Mouse (Mus musculus): ENCODE results near the gene Trove2. TPM values are rescaled to one million over a fixed set of nuclear protein-coding genes. Genes with fewer than 3 reads are reported as not detected.

Trove2 gene
- polyA plus RNA-seq, 1 experiment from 2014 or later: 16.5 TPM

DNA sequence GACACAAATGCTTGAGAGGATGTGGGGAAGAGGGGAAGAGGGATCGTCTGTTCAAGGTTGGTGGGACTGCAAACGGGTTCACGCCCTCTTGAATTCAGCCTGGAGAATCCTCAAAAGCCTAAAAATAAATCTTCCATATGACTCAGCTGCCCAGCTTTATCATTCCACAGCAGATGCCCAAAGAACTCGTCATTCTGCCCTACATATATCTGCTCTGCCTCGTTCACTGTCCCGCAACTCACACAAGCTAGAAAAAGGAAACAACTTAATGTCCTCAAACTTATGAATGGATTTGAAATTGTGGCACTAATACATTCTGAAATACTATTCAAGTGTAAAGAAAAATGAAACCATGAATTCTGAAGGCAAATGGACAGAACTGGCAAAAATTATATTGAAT, 3.0 kb downstream of the Trove2 start:
- in situ Hi-C loops (cut with MboI; ENCODE audit: low pct_unique_long_range_greater_than_20kb): no loop called here
- H3K27me3 ChIP-seq: no peaks in the 10 kb centered on the region
- ChIA-PET CTCF (interaction anchor here (2.1 kb wide), 1 partner anchor 9 kb away, joined by 8 read pairs; no protein-coding TSS in a partner anchor), POLR2A (no interaction called here)
- TF ChIP-seq CTCF (IDR thresholded peaks at IDR 0.05): no peak
- DNase-seq (ENCODE audit: low read depth, low spot score) (no peak), ATAC-seq (no peak)

DNA sequence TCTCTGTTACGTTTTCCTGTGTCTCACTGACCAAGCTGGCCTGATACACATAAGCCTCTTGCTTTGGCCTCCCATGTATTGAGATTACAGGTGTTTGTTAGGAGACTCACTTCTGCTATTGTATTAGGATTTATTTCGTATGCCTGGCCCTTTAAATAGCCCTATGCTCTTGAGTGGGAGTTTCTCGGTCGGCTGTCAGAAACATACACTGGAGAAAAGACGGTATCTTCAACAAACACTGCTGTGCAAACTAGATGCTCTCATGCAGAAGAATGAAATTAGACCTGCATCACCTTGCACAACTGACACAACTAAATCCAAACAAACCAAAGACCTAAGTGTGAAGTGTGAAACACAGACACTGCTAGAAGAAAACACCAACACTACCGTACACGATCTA, 3.8 kb downstream of the Trove2 start:
- TF ChIP-seq CTCF (IDR thresholded peaks at IDR 0.05): no peak
- H3K27me3 ChIP-seq: no peaks in the 10 kb centered on the region
- DNase-seq (ENCODE audit: low read depth, low spot score) (no peak), ATAC-seq (no peak)
- ChIA-PET POLR2A (no interaction called here), CTCF (no interaction called here)
- in situ Hi-C loops (cut with MboI; ENCODE audit: low pct_unique_long_range_greater_than_20kb): no loop called here

DNA sequence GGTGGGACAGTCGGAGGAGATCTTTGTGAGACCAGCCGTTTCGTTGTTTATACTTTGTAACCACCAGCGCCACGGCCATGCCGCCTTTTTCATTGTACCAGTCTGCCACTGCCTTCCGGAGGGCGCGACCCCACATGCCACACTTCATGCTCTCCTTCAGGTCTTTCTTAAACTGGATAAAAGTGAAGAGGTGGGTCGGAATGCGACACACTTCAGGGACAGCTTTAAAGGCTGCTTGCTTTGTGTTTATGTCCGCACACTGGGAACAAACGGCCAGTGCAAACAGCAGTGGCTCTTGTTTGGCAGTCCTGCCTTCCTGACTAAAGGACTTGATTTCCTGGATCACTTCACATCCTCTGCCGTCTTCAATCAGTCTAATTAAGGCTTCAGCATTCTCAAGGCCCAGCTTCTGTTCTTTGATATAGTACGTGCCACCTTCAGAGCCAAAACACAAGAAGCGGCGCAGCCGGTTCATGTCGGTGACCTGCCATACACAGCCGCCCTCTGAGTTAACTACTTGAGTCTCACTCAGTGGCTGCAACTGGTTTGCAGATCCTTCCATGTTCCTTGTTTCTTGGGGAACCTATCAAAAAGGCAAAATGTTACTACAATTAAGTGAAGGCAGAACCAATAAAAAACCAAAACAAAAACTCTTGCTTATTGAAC, 6.3 kb downstream of the Trove2 start:
- in situ Hi-C loops (cut with MboI; ENCODE audit: low pct_unique_long_range_greater_than_20kb): no loop called here
- no peaks in the 10 kb centered on the region for H3K27me3 ChIP-seq
- CTCF ChIA-PET: no interaction called here
- POLR2A ChIA-PET: no interaction called here
- TF ChIP-seq CTCF (IDR thresholded peaks at IDR 0.05): no peak
- DNase-seq (ENCODE audit: low read depth, low spot score) (no peak), ATAC-seq (no peak)

DNA sequence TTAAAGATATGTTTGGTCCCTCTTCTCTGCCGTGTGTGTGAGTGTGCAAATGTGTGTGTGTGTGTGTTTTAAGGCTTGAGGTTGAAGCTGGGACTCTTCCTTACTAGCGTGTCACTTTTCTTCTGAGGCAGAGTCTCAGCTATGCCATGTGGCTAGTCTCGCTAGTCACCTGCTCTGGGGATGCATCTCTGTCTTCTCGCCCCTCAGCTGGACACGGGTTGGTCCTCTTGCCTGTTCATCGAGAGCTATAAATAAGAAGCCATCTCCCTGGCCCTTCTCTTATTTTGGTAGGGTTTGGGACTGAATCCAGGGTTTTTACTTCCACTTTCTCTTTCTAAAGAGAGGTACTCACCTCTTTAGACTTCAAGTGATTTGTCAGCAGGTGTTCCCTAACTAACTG, 10.6 kb downstream of the Trove2 start:
- ATAC-seq: no peak
- POLR2A ChIA-PET: no interaction called here
- TF ChIP-seq CTCF (IDR thresholded peaks at IDR 0.05): no peak
- no peaks in the 10 kb centered on the region for H3K27me3 ChIP-seq
- no peak for DNase-seq (ENCODE audit: low read depth, low spot score)
- CTCF ChIA-PET: interaction anchor here (0.8 to 1.9 kb wide), 3 partner anchors 8 to 26 kb away, joined by 4 to 8 read pairs (median 4); partner anchors contain the start of gene Trove2
- in situ Hi-C loops (cut with MboI; ENCODE audit: low pct_unique_long_range_greater_than_20kb): no loop called here

DNA sequence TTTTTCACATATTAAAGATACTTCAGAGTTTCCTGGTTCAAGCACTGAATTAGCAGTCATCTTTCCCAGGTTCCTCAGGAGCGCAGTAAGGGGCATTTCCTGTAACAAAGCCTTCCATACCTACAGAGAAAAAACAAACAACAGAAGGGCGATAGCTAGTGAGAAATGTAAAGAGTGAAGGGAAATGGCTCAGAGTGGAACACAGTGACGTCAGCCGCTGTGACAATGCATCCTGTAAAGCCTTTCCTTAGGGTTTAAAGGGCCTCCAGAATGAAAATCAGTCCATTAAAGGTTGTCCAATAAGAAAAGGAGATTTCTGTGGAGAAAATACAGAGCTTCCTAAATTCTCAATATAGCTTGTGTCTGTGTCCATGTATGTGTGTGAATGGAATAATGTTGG, 11.1 kb downstream of the Trove2 start:
- in situ Hi-C loops (cut with MboI; ENCODE audit: low pct_unique_long_range_greater_than_20kb): no loop called here
- ATAC-seq: no peak
- no peak for DNase-seq (ENCODE audit: low read depth, low spot score)
- ChIA-PET CTCF (interaction anchor here (0.8 to 1.9 kb wide), 3 partner anchors 9 to 26 kb away, joined by 4 to 8 read pairs (median 4); partner anchors contain the start of gene Trove2), POLR2A (no interaction called here)
- H3K27me3 ChIP-seq: no peaks in the 10 kb centered on the region
- no peak for TF ChIP-seq CTCF (IDR thresholded peaks at IDR 0.05)

DNA sequence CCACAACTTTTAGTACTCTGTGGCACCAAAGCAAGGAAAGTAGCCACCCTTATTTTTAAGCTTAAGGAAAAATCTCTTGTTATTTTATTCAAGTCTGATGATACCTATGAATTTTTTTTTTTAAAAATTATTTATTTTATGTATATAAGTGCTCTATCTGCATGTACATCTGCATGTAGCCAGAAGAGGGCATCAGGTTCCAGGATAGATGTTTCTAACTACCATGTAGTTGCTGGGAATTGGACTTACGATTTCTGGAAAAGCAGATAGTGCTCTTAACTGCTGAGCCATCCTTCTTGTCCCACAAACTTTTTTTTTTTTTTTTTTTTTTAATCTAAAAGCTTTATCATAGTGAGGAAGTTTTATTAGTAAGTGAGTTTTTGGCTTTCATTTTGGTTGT, 12.4 kb downstream of the Trove2 start:
- CTCF ChIA-PET: interaction anchor here (0.7 to 1.9 kb wide), 4 partner anchors 10 to 21 kb away, joined by 3 to 8 read pairs (median 4); no protein-coding TSS in a partner anchor
- no peaks in the 10 kb centered on the region for H3K27me3 ChIP-seq
- no peak for DNase-seq (ENCODE audit: low read depth, low spot score)
- no peak for ATAC-seq
- no peak for TF ChIP-seq CTCF (IDR thresholded peaks at IDR 0.05)
- in situ Hi-C loops (cut with MboI; ENCODE audit: low pct_unique_long_range_greater_than_20kb): no loop called here
- POLR2A ChIA-PET: interaction anchor here (0.6 kb wide), 2 partner anchors 12 to 27 kb away, joined by 3 to 4 read pairs; no protein-coding TSS in a partner anchor

DNA sequence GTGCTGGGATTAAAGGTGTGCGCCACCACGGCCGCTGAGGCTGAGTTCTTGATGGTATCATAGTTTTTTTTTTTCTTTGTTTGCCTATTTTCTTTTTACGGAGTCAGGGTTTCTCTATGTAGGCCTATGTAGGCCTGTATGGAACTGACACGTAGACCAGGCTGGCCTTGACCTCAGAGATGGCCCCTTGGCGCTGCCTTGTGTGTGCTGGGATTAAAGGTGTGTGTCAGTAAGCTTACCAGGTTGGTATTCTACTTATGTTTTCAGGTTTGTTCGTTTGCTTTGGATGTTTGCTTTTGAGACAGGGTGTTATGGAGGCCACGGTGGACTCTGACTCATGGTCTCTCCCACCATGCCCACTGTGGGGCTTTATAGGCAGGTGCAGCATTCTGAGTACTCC, 14.7 kb downstream of the Trove2 start:
- no peaks in the 10 kb centered on the region for H3K27me3 ChIP-seq
- ATAC-seq (no peak), DNase-seq (ENCODE audit: low read depth, low spot score) (no peak)
- in situ Hi-C loops (cut with MboI; ENCODE audit: low pct_unique_long_range_greater_than_20kb): no loop called here
- CTCF ChIA-PET: no interaction called here
- POLR2A ChIA-PET: no interaction called here
- no peak for TF ChIP-seq CTCF (IDR thresholded peaks at IDR 0.05)

DNA sequence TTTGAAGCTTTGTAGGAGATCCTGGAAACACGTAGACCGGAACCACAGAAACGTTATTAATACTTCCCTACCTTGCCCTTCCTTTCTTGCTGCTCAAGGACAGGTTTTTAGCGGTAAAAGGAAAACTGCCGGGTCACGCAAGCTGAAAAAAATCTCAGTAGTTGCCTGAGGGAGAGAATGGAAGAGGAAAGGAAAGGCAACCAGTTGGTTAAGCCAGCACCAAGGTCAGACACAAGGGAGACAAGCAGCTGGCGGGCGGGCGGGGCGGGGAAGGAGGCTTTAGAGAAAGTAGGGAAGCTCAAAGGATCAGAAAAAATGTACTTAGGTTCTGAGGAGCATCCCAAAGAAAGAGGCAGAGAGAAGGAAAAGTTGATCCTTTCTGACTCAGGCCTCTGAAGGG, 31.0 kb downstream of the Trove2 start:
- no peak for DNase-seq (ENCODE audit: low read depth, low spot score)
- TF ChIP-seq CTCF (IDR thresholded peaks at IDR 0.05): no peak
- ChIA-PET CTCF (no interaction called here), POLR2A (no interaction called here)
- no peak for ATAC-seq
- in situ Hi-C loops (cut with MboI; ENCODE audit: low pct_unique_long_range_greater_than_20kb): no loop called here
- H3K27me3 ChIP-seq: no peaks in the 10 kb centered on the region

DNA sequence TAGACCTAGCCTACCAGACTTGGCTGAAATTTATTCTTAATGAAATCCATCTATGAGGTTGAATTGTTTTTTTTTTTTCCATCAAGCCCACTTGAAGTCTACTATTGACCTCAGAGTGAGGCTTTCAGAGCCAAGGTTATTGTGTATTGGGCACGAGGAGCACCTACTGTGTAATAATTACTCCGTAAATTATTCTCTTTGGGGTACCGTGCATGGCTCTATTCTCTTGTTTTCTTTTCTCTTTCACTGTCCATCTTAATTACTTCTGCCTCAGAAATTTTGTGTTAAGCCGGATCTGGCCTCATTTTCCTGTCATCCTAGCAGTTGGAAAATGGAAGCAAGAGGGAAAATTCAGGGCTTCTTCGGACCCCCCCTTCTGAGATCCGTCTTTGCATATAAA, 34.7 kb downstream of the Trove2 start:
- H3K27me3 ChIP-seq: no peaks in the 10 kb centered on the region
- DNase-seq (ENCODE audit: low read depth, low spot score) (no peak), ATAC-seq (no peak)
- TF ChIP-seq CTCF (IDR thresholded peaks at IDR 0.05): no peak
- in situ Hi-C loops (cut with MboI; ENCODE audit: low pct_unique_long_range_greater_than_20kb): no loop called here
- POLR2A ChIA-PET: no interaction called here
- CTCF ChIA-PET: interaction anchor here (1.4 to 2.8 kb wide), 3 partner anchors 34 to 45 kb away, joined by 3 to 8 read pairs (median 4); partner anchors contain the start of genes Trove2 and Uchl5

DNA sequence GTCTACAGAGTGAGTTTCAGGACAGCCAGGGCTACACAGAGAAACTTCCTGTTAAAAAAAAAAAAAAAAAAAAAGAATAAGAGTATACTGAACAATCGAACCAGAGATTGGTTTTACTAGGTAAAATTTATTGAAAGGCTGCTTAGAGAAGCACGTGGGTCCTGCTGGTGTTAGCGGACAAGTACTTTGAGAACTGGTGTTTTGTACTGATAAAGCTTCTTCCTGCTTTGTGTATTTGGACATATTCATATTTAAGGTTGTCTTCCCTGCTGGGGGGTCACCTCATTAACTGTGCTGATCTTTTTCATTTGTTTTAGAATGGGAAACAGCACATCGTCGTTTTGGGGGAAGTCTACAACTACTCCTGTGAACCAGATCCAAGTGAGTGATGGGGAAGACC, 35.5 kb downstream of the Trove2 start:
- ChIA-PET POLR2A (interaction anchor here (0.6 to 0.8 kb wide), 3 partner anchors 10 to 44 kb away, joined by 3 to 5 read pairs (median 3); no protein-coding TSS in a partner anchor), CTCF (interaction anchor here (1.4 to 2.8 kb wide), 3 partner anchors 35 to 45 kb away, joined by 3 to 8 read pairs (median 4); partner anchors contain the start of genes Trove2 and Uchl5)
- no peak for TF ChIP-seq CTCF (IDR thresholded peaks at IDR 0.05)
- DNase-seq (ENCODE audit: low read depth, low spot score) (no peak), ATAC-seq (no peak)
- in situ Hi-C loops (cut with MboI; ENCODE audit: low pct_unique_long_range_greater_than_20kb): no loop called here
- no peaks in the 10 kb centered on the region for H3K27me3 ChIP-seq

DNA sequence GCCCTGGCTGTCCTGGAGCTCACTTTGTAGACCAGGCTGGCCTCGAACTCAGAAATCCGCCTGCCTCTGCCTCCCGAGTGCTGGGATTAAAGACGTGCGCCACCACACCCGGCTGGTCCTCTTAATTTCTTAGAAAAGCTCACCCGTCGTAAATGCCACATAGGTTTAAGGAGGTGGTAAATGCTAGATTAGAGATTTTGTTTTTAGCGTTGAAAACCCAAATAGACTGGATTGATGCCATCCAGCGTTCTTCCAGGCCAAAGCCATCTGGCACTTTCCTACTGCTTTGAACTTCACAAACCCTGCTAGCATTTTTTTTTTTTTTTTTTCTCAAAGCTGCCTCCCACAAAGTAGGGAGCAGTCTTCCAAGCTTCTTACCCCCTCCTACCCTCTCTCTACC, 36.3 kb downstream of the Trove2 start:
- H3K27me3 ChIP-seq: no peaks in the 10 kb centered on the region
- ChIA-PET CTCF (interaction anchor here (1.2 to 2.8 kb wide), 5 partner anchors 9 to 42 kb away, joined by 3 to 8 read pairs (median 4); partner anchors contain the start of genes Trove2 and Uchl5), POLR2A (interaction anchor here (0.6 to 0.8 kb wide), 3 partner anchors 10 to 44 kb away, joined by 3 to 5 read pairs (median 3); no protein-coding TSS in a partner anchor)
- no peak for TF ChIP-seq CTCF (IDR thresholded peaks at IDR 0.05)
- DNase-seq (ENCODE audit: low read depth, low spot score) (no peak), ATAC-seq (no peak)
- in situ Hi-C loops (cut with MboI; ENCODE audit: low pct_unique_long_range_greater_than_20kb): no loop called here
